ENCODE assay signal across 17 mouse cellular contexts in genomic region chr17:85087591-85087990, GRCm38 (mm10). TPM values are rescaled to one million over a fixed set of nuclear protein-coding genes. Genes with fewer than 3 reads are reported as not detected.
DNase-seq lines count a peak whose midpoint lies in the region; ATAC-seq lines count a peak whose summit lies in the region.
"Had no signal": no experiment of that assay in that cellular context is flagged by ENCODE, and none has a peak within 500 bp of the region (broad histone marks: within the 10 kb centered on the region; RNA-seq: fewer than 3 reads in every experiment).

No protein-coding gene starts in this region.

- H3K4me3 ChIP-seq in heart, embryonic 12.5 days: no peak overlapping the region
- H3K4me3 ChIP-seq: limb, embryonic 15.5 days; lung, embryonic 15.5 days; midbrain, embryonic 12.5 days had no signal

- no peak for ATAC-seq in heart, embryonic 12.5 days (ENCODE audit: insufficient number of reproducible peaks, low FRiP score)
- ATAC-seq: forebrain, postnatal 0 days had no signal

- peak; percentile 95 for DNase-seq in heart, adult 11 months
- DNase-seq in cerebellum, adult 8-10 months: peak; percentile 55
- DNase-seq in gastrocnemius, postnatal 14 days: peak; percentile 63
- DNase-seq in heart, postnatal 14 days: peak; percentile 26 to 46
- no peak for DNase-seq in embryo, embryonic 11 days
- no peak for DNase-seq in right cerebral cortex, postnatal 4 days
- DNase-seq in thymus, postnatal 4 days: no peak
- DNase-seq: forebrain, postnatal 0 days; kidney, postnatal 10 days; layer of hippocampus, postnatal 36 days had no signal

- H3K27ac ChIP-seq in heart, embryonic 12.5 days (ENCODE audit: poor library complexity, severe bottlenecking): no peak overlapping the region
- H3K27ac ChIP-seq: limb, embryonic 15.5 days; lung, embryonic 15.5 days; midbrain, embryonic 12.5 days had no signal

- peaks cover 6% of the 10 kb centered on the region for H3K4me1 ChIP-seq in heart, embryonic 12.5 days (replicated peaks)

- no peak overlapping the region for H3K9ac ChIP-seq in heart, embryonic 12.5 days
- H3K9ac ChIP-seq: forebrain, postnatal 0 days; limb, embryonic 15.5 days; lung, embryonic 15.5 days; midbrain, embryonic 12.5 days had no signal

- H3K9me3 ChIP-seq in heart, embryonic 12.5 days (replicated peaks): no peaks in the 10 kb centered on the region
- H3K9me3 ChIP-seq: G1E; limb, embryonic 15.5 days; lung, embryonic 15.5 days; midbrain, embryonic 12.5 days had no signal

- 67% methylated on average over 5 of the region's 5 CpGs for WGBS in heart, embryonic 12.5 days

- H3K4me2 ChIP-seq in heart, embryonic 12.5 days: no peak overlapping the region; the same call in 1 of the 2 replicates
- H3K4me2 ChIP-seq: limb, embryonic 15.5 days; lung, embryonic 15.5 days; midbrain, embryonic 12.5 days had no signal

- H3K36me3 ChIP-seq in heart, embryonic 12.5 days: no peaks in the 10 kb centered on the region
- H3K36me3 ChIP-seq: limb, embryonic 15.5 days; midbrain, embryonic 12.5 days had no signal

- H3K27me3 ChIP-seq in heart, embryonic 12.5 days (replicated peaks): no peaks in the 10 kb centered on the region
- H3K27me3 ChIP-seq: limb, embryonic 15.5 days; lung, embryonic 15.5 days; midbrain, embryonic 12.5 days had no signal

- intact Hi-C loops in gastrocnemius, postnatal 14 days (cut with DNase I; ENCODE audit: low total_unique reads): no loop called here
- intact Hi-C loops in heart, postnatal 14 days (cut with DNase I): no loop called here

RNA-seq across cellular contexts. Expression of gene Prepl, which starts 2.5 kb away (rescaled TPM):
- 31.3 and 32.2 TPM in 2 replicates for polyA plus RNA-seq in heart, embryonic 12.5 days (2016; fragmentation: Nextera tagmentation; extraction: Ambion mirVana)
- 10 to 100 TPM; 85.9 to 87.3 TPM for total RNA-seq in gastrocnemius, postnatal 14 days (2021)
- 100 to 1,000 TPM; 136 to 137 TPM for total RNA-seq in heart, postnatal 14 days (2021)

RNA-seq across cellular contexts. Expression of gene Camkmt, which starts 2.8 kb away (rescaled TPM):
- 5.7 and 6.6 TPM in 2 replicates for polyA plus RNA-seq in heart, embryonic 12.5 days (2016; fragmentation: Nextera tagmentation; extraction: Ambion mirVana)
- total RNA-seq in gastrocnemius, postnatal 14 days (2021): 1 to 10 TPM; 1.5 to 1.7 TPM
- 1 to 10 TPM; 2.3 TPM for total RNA-seq in heart, postnatal 14 days (2021)

RNA-seq across cellular contexts. Expression of gene Slc3a1, which starts 59.4 kb away (rescaled TPM):
- 0.10 TPM in 1 of 2 replicates, not detected in the other for polyA plus RNA-seq in heart, embryonic 12.5 days (2016; fragmentation: Nextera tagmentation; extraction: Ambion mirVana)
- total RNA-seq in gastrocnemius, postnatal 14 days (2021): not detected
- under 1 TPM; 0.17 to 0.20 TPM for total RNA-seq in heart, postnatal 14 days (2021)
- total RNA-seq: common myeloid progenitor, adult 5-6 weeks; hematopoietic stem cell, adult 5-6 weeks had no signal
- polyA plus RNA-seq: G1E had no signal

Comparison
In these comparisons a context has a peak if more than half of its experiments do, and no peak if none do; other contexts are left out.
1. DNase-seq: peak in heart, adult 11 months (single experiment), cerebellum, adult 8-10 months (single experiment), gastrocnemius, postnatal 14 days (single experiment) and heart, postnatal 14 days (2 of 2); none in embryo, embryonic 11 days (single experiment), right cerebral cortex, postnatal 4 days (single experiment) and thymus, postnatal 4 days (single experiment).